Mouse (Mus musculus): ENCODE measurements around the gene Tmub2. TPM values are rescaled to one million over a fixed set of nuclear protein-coding genes. Genes with fewer than 3 reads are reported as not detected.

Tmub2 gene
- total RNA-seq, 2 experiments from 2014 or later: 13.9 to 15.7 TPM

DNA sequence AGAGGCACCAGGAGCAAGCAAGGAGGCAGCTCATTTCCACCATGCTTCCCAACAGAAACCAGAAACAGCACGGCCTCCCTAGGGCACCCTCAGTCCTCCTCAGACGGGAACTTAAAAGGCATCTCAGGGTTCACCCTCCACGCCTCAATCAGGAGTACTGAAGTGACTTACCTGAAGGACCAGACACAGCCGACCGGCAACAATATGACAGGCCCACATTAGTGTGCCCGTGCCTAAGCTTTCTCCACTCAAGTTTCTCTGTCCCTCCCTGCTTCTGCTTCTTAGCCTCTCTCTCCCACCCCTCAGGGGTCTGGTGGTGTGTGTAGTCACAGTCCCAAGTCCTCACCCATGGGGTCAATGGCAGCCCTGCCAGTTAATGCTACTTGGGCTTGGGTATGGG, 27.9 kb downstream of the Tmub2 start:
- Histone ChIP-seq H3K4me3 (no peak overlapping the region), H3K27ac (no peak overlapping the region)
- intact Hi-C loops (cut with DNase I): no loop called here
- TF ChIP-seq CTCF (IDR thresholded peaks at IDR 0.05): no peak
- no peak for DNase-seq

DNA sequence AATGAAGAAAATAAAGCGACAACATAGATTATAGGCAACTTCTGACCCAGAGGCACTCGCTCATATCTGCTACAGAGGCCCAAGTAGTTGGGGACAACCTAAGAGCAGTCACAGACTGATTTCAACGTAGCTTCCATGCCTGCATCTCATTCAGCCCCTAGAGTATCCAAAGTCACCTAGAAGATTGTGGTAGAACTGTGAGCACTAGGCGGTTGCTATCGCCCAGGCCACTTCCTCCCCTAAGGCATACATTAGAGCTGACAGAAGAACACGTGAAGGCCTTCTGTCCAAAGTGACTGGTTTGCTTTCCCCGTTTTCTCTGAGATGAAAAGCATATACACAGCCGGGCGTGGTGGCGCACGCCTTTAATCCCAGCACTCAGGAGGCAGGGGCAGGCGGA, 29.6 kb downstream of the Tmub2 start:
- H3K27ac ChIP-seq: no peak overlapping the region
- no peak for DNase-seq
- intact Hi-C loops (cut with DNase I): no loop called here
- H3K4me3 ChIP-seq: no peak overlapping the region
- no peak for TF ChIP-seq CTCF (IDR thresholded peaks at IDR 0.05)

DNA sequence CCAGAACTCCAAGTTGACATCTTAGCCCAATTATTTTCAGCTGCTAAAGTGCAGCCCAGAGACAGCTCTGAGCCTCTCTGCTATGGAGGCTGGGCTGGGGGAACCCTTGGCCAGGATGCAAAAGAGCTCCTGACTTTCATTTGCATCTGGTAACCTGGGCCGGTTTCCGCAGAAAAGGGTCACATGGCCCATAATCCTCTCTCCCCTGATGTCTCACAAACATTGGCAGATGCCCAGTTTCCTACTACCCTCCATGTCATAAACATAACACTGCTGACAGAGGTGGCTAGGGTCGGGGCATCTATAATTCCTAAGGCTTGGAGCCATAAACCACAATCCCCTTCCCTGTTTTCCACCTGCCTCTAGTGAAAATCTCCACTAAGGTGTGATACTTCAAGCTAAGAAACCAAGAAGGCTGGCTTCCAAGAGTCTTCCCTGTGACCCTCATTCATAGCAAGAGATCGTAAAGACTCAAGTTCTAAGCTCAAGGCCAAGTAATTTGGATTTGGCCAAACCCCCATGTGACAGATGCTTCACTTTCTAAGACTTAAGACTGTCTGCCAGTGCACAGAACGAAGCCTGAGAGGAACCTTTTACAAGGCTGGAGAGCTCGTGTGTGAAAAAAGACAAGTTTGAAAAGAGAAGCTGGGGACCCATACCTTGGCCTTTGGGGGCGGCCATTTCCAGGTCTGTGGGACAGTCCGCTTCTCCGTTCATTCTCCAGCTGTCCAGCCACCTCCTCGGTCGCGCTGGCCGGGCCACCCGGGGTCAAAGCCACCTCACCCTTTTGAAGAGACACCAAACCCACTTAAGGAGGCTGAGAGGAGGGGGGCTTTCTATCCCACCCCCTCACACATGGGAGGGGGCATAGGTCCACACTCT, 31.2 kb downstream of the Tmub2 start:
- no peak for DNase-seq
- intact Hi-C loops (cut with DNase I): no loop called here
- Histone ChIP-seq H3K4me3 (peak overlapping the region; percentile 100), H3K27ac (peak overlapping the region; percentile 100)
- no peak for TF ChIP-seq CTCF (IDR thresholded peaks at IDR 0.05)

DNA sequence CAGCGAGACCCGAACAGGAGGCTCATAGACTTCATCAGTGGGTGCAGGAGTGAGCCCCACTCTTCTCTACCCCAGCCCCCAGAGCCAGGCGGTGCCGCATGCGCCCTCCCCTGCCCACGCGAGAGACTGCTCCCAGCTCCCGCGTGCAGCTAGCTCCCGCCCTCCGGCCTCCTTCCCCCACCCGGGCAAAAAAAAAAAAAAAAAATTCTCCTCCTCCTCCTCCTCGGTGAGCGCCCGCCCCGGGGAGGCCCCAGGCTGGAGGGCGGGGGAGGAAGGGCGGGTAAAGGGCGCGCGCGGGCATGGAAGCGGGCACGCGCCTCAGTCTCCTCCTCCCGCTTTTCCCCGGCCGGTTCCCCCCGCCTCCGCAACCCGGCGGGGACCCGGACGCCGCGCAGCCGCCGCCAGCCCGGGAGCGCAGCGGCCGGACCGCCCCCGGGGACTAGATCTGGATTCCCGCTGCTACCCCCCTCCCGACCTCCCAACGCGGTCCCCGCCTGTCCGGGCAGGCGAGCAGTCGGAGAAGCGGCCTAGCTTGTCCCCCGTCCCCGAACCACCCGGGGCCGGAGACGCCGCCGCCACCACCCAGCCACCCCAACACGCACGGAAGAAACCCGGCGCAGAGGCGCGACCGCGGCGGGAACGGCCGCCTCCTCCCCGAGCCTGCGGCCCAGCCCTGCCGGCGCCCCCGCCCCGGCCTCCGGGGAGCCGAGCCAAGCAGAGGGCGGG, 32.0 kb downstream of the Tmub2 start:
- intact Hi-C loops (cut with DNase I): no loop called here
- DNase-seq: peak; percentile 95
- peak; percentile 3; the same call in 1 of the 2 replicates for TF ChIP-seq CTCF (IDR thresholded peaks at IDR 0.05)
- H3K27ac ChIP-seq: peak overlapping the region; percentile 100
- H3K4me3 ChIP-seq: peak overlapping the region; percentile 100

DNA sequence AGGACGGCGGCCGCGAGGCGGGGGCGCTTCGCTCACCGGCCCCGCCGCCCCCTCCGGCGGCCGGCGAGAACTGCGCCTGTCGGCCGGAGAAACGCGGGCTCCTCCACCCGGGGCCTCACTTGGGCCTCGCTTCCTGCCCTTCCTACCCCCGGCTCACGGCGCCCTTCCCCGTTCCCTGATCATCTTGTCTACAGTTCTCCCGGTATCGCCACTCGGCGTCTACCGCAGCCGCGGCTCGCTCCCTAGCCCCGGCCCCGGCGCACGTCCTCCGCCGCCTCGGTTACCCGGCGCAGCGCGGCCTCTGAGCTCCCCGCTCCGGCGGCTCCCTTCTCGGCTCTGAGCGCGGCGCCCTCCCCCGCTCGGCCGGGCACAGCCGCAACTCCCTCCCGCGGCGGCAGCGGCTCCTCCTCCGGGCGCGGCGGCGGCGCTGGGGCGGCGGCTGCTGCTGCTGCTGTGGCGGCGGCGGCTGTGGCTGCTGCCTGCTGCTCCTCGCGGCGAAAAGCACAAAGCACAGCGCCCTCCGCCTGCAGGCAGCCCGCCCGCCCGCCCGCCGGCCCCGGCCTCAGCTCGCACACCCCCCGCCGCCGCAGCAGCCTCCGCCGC, 32.7 kb downstream of the Tmub2 start:
- DNase-seq: peak; percentile 85
- Histone ChIP-seq H3K4me3 (peak overlapping the region; percentile 100), H3K27ac (peak overlapping the region; percentile 100)
- intact Hi-C loops (cut with DNase I): no loop called here
- TF ChIP-seq CTCF (IDR thresholded peaks at IDR 0.05): peak; percentile 45

DNA sequence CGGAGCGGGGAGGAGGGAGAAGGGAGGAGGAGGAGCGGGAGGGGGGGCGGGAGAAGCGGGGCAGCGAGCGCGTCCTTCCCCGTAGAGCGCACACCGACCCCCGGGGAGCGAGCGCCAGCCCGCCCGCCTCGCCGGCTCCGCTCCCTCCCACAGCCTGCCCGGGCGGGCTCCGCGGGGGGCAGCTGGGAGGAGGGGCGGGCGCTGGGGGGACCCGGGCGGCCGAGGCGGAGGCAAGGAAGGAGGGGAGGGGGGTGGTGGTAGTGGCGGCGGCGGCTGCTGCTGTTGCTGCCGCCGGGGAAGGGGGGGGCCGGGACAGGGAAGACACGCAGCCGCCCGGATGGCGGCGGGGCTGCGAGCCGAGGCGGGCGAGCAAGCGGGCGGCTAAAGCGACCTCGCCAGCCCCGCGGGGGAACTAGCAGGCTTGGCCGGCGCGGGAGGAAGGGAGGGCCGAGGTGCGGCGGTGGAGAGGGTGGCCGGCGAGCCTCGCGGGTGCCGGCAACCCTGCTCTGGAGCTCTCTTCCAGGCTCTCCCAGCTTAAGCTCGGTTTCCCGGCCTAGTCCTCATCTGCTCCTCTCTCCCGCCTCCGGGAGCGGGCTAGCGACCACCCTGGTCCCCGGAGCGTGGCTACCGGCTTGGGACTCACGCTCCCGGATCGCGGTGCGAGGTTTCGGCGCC, 33.3 kb downstream of the Tmub2 start:
- TF ChIP-seq CTCF (IDR thresholded peaks at IDR 0.05): no peak
- peak overlapping the region; percentile 100 for H3K27ac ChIP-seq
- DNase-seq: peak; percentile 89
- peak overlapping the region; percentile 100 for H3K4me3 ChIP-seq
- intact Hi-C loops (cut with DNase I): no loop called here

DNA sequence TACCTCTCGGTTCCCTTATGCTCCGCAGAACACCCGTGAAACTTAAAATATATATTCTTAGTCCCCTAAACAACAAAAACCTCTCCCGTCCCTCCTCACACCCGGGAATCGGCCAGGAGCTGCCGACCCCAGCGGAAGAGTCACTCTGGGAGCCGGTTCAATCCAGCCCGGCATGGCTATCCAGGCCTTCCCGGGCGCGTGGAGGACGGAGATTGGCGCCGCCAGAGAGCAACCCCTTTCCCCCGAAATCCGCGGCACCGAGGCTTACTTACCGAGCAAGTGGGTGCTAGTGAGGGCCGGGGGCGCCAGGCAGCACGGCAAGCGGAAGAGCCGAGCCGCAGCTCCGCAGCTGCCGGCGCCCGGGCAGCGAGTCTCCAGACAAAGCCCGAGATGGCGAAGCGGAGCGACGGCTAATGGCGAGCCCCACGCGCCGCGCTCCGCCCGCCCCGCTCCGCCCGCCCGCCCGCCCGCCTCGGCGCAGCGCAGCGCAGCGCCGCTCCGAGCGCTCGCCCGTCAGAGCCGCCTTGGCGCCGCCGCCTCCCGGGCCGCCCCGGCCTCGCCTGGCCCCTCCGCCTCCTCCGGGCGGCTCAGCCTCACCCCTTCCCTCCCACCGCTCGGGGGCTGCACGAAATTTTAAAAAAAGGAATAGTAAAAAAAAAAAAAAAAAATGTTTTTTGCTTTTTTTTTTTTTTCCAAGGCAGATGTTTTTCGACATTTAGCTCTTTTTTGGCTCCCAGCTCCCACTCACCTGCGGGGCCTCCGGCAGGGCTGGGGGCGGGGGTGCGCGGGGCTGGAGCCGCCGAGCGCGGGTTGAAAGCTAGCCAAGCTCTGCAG, 34.1 kb downstream of the Tmub2 start:
- DNase-seq: peak; percentile 85
- Histone ChIP-seq H3K4me3 (peak overlapping the region; percentile 100), H3K27ac (peak overlapping the region; percentile 100)
- intact Hi-C loops (cut with DNase I): loop anchor here (1.0 kb wide), 1 partner anchor 89 kb away; the partner anchor contains the start of gene Slc25a39
- peak; percentile 3; the same call in 1 of the 2 replicates for TF ChIP-seq CTCF (IDR thresholded peaks at IDR 0.05)

DNA sequence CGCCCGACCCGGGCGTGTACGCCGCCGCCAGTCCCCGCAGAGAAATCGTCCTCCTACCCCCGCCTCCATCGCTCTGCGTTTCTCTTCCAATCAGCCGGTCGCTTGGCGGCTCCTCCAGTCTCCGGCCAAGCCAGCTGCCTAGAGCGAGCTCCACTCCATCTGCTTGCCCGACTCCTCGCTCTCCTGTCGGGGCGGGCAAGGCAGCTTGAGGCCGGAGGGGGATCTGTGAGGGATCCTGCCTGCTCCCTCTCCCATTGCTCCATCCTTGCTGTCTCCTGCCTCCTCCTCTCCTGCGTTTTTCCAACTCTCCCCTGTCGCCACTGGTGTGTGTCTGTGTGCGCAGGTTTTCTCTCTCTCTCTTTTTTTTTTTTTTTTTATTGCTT, 34.7 kb downstream of the Tmub2 start, which contains the start of gene Ubtf:
TSS of gene Ubtf (minus strand) at position 333 of the 383 bp plus-strand sequence.
- peak within 1 kb of the TSS; percentile 100 for H3K27ac ChIP-seq
- H3K4me3 ChIP-seq: peak within 1 kb of the TSS; percentile 100
- peak; percentile 93 for DNase-seq
- intact Hi-C loops (cut with DNase I): loop anchor here (1.0 kb wide), 1 partner anchor 88 kb away; the partner anchor contains the start of gene Slc25a39
- TF ChIP-seq CTCF (IDR thresholded peaks at IDR 0.05): no peak

DNA sequence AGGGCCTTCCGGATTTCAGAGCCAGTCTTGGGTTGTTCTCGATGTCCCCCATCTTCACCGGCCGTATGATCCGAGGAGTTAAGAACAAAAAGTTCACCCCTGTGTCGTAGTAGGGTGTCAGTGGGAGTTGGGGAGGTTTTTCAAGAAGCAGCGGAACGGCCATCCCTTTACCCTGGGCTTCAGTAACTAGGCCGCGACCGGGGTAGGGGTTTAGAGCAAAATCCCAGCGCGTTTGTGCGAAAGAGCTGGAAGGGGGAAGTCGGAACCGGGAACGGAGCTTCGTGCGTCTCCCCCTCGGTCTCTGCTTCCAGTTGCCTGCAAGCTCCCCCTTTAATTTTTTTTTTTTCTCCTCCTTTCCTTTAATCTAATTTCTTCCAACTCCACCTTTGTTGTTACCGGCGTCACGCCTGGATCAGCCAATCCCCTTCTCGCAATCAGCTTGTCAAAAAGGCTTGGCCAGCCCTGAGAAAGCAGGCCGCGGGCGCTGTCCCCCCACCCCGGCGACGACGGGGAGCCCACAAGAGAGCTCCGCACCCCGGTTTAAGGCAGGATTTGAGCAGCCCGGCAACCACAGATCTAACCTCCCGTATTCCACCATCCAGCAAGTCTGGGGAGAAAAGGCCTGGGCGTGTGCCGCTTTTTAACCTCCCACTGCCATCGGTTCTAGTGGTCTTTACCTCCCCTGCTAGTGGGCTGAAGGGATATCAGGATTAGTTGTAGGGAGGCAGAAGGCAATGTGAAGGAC, 35.4 kb downstream of the Tmub2 start:
- Histone ChIP-seq H3K4me3 (peak overlapping the region; percentile 100), H3K27ac (peak overlapping the region; percentile 100)
- TF ChIP-seq CTCF (IDR thresholded peaks at IDR 0.05): no peak
- peak; percentile 92 for DNase-seq
- intact Hi-C loops (cut with DNase I): loop anchor here (1.0 kb wide), 1 partner anchor 87 kb away; the partner anchor contains the start of gene Slc25a39

DNA sequence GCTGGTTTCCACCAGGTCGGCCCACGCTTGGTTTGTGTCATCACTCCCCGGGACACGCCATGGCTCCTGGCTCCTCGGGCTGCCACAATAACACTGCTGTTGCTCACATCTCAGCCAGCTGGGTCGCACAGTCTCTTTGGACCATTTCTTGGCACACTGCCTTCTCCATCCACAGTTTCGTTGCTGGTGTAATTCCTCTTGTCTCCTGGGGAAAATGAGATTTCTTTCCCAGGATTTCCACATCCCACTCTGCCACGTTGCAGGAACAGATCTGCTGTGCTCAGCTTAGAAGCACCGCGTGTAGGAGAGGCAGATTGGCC, 35.9 kb downstream of the Tmub2 start:
- DNase-seq: peak; percentile 86
- intact Hi-C loops (cut with DNase I): no loop called here

DNA sequence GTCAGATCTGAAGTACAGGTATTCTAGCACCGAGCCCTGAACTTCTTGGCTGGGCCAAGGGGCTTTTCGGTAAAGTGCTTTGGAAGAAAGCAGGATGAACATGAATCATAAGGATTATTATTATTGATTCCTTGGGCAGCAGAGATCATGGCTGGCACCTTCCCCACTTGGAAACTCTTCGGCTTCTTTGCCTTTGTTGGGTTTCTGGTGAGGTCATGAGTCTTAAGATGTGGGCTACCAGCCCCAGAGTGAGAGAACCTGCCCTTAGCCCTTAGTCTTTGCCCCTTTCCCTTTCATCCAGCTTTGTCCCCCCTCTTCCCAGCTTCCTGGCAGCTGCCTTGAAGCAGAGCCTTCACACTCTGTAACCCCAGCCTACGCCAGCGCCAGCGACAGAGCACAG, 37.2 kb downstream of the Tmub2 start:
- intact Hi-C loops (cut with DNase I): no loop called here
- H3K4me3 ChIP-seq: no peak overlapping the region
- H3K27ac ChIP-seq: no peak overlapping the region
- TF ChIP-seq CTCF (IDR thresholded peaks at IDR 0.05): no peak
- no peak for DNase-seq

More for the DNA sequence above, 35.9 kb downstream of the Tmub2 start:
- Histone ChIP-seq H3K4me3 (peak overlapping the region; percentile 100), H3K27ac (peak overlapping the region; percentile 100)
- peak; percentile 7; the same call in 1 of the 2 replicates for TF ChIP-seq CTCF (IDR thresholded peaks at IDR 0.05)

Data from gastrocnemius, adult 2 months (tissue).